17 mouse cellular contexts compared by ENCODE assay signal in genomic region chr4:122838416-122838815, GRCm38 (mm10). TPM values are rescaled to one million over a fixed set of nuclear protein-coding genes. Genes with fewer than 3 reads are reported as not detected.
A peak's percentile ranks its signal among the peaks of the same experiment; 100 is the strongest.
DNase-seq lines count a peak whose midpoint lies in the region; ATAC-seq and TF ChIP-seq lines count a peak whose summit lies in the region.
"Had no signal": no experiment of that assay in that cellular context is flagged by ENCODE, and none has a peak within 500 bp of the region (broad histone marks: within the 10 kb centered on the region; RNA-seq: fewer than 3 reads in every experiment).

No protein-coding gene starts in this region.

- ATAC-seq in heart, embryonic 15.5 days (replicated peaks; ENCODE audit: insufficient number of reproducible peaks, insufficient read depth, low FRiP score, low read depth) = no peak
- peak; percentile 83 for ATAC-seq in granulocyte monocyte progenitor cell, adult 5-6 weeks (replicated peaks; ENCODE audit: poor library complexity, severe bottlenecking)
- no peak for ATAC-seq in neural tube, embryonic 13.5 days (ENCODE audit: low read depth)
- no peak for ATAC-seq in midbrain, postnatal 0 days (ENCODE audit: low FRiP score)
- ATAC-seq: intestine, embryonic 15.5 days had no signal

- no peak overlapping the region for H3K9ac ChIP-seq in heart, embryonic 15.5 days
- no peak overlapping the region for H3K9ac ChIP-seq in neural tube, embryonic 13.5 days
- no peak overlapping the region for H3K9ac ChIP-seq in midbrain, postnatal 0 days (replicated peaks; ENCODE audit: low read length, poor library complexity, severe bottlenecking)
- H3K9ac ChIP-seq: heart, embryonic 13.5 days; intestine, embryonic 15.5 days; limb, embryonic 12.5 days had no signal

- no peak for DNase-seq in heart, adult 18-20 months
- DNase-seq in CD4-positive helper T cell, adult 2 months (ENCODE audit: low read depth, low spot score) = peak; percentile 44
- no peak for DNase-seq in ovary, postnatal 10 days (ENCODE audit: low spot score)
- DNase-seq in midbrain, postnatal 0 days (ENCODE audit: low spot score) = no peak
- DNase-seq in lung, postnatal 10 days = no peak
- DNase-seq: adrenal gland, postnatal 14 days; cerebellum, adult 11 months; kidney, postnatal 36 days; lung, postnatal 4 days; spleen, adult 18-20 months had no signal

- no peak for TF ChIP-seq CTCF in midbrain, postnatal 0 days (IDR thresholded peaks at IDR 0.05)

- H3K4me3 ChIP-seq in heart, embryonic 15.5 days = peak overlapping the region; percentile 5; the same call in 1 of the 2 replicates
- H3K4me3 ChIP-seq in neural tube, embryonic 13.5 days = no peak overlapping the region
- no peak overlapping the region for H3K4me3 ChIP-seq in midbrain, postnatal 0 days (ENCODE audit: low read depth, low read length)
- H3K4me3 ChIP-seq: forebrain, embryonic 10.5 days; heart, embryonic 13.5 days; intestine, embryonic 15.5 days; limb, embryonic 12.5 days had no signal

- H3K9me3 ChIP-seq in heart, embryonic 15.5 days (replicated peaks) = no peaks in the 10 kb centered on the region
- no peaks in the 10 kb centered on the region for H3K9me3 ChIP-seq in neural tube, embryonic 13.5 days
- no peaks in the 10 kb centered on the region for H3K9me3 ChIP-seq in midbrain, postnatal 0 days (ENCODE audit: low read length)
- H3K9me3 ChIP-seq: intestine, embryonic 15.5 days; limb, embryonic 12.5 days had no signal

- H3K4me2 ChIP-seq in heart, embryonic 15.5 days = no peak overlapping the region
- H3K4me2 ChIP-seq in neural tube, embryonic 13.5 days = peak overlapping the region; percentile 30; the same call in 1 of the 2 replicates
- no peak overlapping the region for H3K4me2 ChIP-seq in midbrain, postnatal 0 days (ENCODE audit: low read depth, low read length, poor library complexity, severe bottlenecking)
- H3K4me2 ChIP-seq: heart, embryonic 13.5 days; intestine, embryonic 15.5 days; limb, embryonic 12.5 days had no signal

- WGBS in heart, embryonic 15.5 days = 43% methylated on average over 1 of the region's 1 CpGs
- 38% methylated on average over 1 of the region's 1 CpGs for WGBS in neural tube, embryonic 13.5 days
- WGBS in midbrain, postnatal 0 days = 73% methylated on average over 1 of the region's 1 CpGs

- no peak overlapping the region for H3K27ac ChIP-seq in heart, embryonic 15.5 days
- H3K27ac ChIP-seq in neural tube, embryonic 13.5 days (replicated peaks) = no peak overlapping the region
- H3K27ac ChIP-seq in midbrain, postnatal 0 days (ENCODE audit: low read depth, low read length) = no peak overlapping the region
- H3K27ac ChIP-seq: forebrain, embryonic 10.5 days; heart, embryonic 13.5 days; intestine, embryonic 15.5 days; limb, embryonic 12.5 days had no signal

- H3K36me3 ChIP-seq in heart, embryonic 15.5 days = peaks cover 11% of the 10 kb centered on the region
- H3K36me3 ChIP-seq in neural tube, embryonic 13.5 days = peaks cover 22% of the 10 kb centered on the region
- peaks cover 14% of the 10 kb centered on the region; the same call in 1 of the 2 replicates for H3K36me3 ChIP-seq in midbrain, postnatal 0 days (ENCODE audit: insufficient read depth, low read length)
- H3K36me3 ChIP-seq: intestine, embryonic 15.5 days had no signal

- no peaks in the 10 kb centered on the region for H3K27me3 ChIP-seq in heart, embryonic 15.5 days
- no peaks in the 10 kb centered on the region for H3K27me3 ChIP-seq in neural tube, embryonic 13.5 days
- H3K27me3 ChIP-seq in midbrain, postnatal 0 days (ENCODE audit: insufficient read depth, low read length) = no peaks in the 10 kb centered on the region
- H3K27me3 ChIP-seq: heart, embryonic 13.5 days; intestine, embryonic 15.5 days; limb, embryonic 12.5 days had no signal

- H3K4me1 ChIP-seq in heart, embryonic 15.5 days (replicated peaks) = peaks cover 19% of the 10 kb centered on the region
- peaks cover 36% of the 10 kb centered on the region for H3K4me1 ChIP-seq in neural tube, embryonic 13.5 days (replicated peaks)
- H3K4me1 ChIP-seq in midbrain, postnatal 0 days (ENCODE audit: insufficient read depth, low read length) = peaks cover 6% of the 10 kb centered on the region; the same call in 1 of the 2 replicates

RNA-seq across cellular contexts. Expression of gene Ppt1, which starts 2.4 kb away (rescaled TPM):
- polyA plus RNA-seq in heart, embryonic 15.5 days (2015; fragmentation: Nextera tagmentation; extraction: Ambion mirVana) = 57.9 and 80.6 TPM in 2 replicates
- 10 to 100 TPM; 43.0 to 44.9 TPM for total RNA-seq in heart, adult 18-20 months (2021)
- total RNA-seq in granulocyte monocyte progenitor cell, adult 5-6 weeks (2014; fragmentation: Nextera tagmentation) = 59.3 and 67.4 TPM in 2 replicates
- 79.1 and 80.1 TPM in 2 replicates for total RNA-seq in granulocyte monocyte progenitor cell, adult 5-6 weeks (2017)
- 84.0 and 87.9 TPM in 2 replicates for polyA plus RNA-seq in neural tube, embryonic 13.5 days (2015; fragmentation: Nextera tagmentation; extraction: Ambion mirVana)
- 44.2 and 53.5 TPM in 2 replicates for total RNA-seq in midbrain, postnatal 0 days (2014; rRNA removed)
- 80.2 and 81.3 TPM in 2 replicates for polyA plus RNA-seq in midbrain, postnatal 0 days (2015; fragmentation: Nextera tagmentation; extraction: Ambion mirVana)

RNA-seq across cellular contexts. Expression of gene Cap1, which starts 47.4 kb away (rescaled TPM):
- 41.4 and 51.0 TPM in 2 replicates for polyA plus RNA-seq in heart, embryonic 15.5 days (2015; fragmentation: Nextera tagmentation; extraction: Ambion mirVana)
- 10 to 100 TPM; 46.3 to 52.7 TPM for total RNA-seq in heart, adult 18-20 months (2021)
- total RNA-seq in granulocyte monocyte progenitor cell, adult 5-6 weeks (2014; fragmentation: Nextera tagmentation) = 122 and 132 TPM in 2 replicates
- total RNA-seq in granulocyte monocyte progenitor cell, adult 5-6 weeks (2017) = 132 and 157 TPM in 2 replicates
- 69.2 and 75.5 TPM in 2 replicates for polyA plus RNA-seq in neural tube, embryonic 13.5 days (2015; fragmentation: Nextera tagmentation; extraction: Ambion mirVana)
- 145 and 157 TPM in 2 replicates for total RNA-seq in midbrain, postnatal 0 days (2014; rRNA removed)
- 58.9 and 60.9 TPM in 2 replicates for polyA plus RNA-seq in midbrain, postnatal 0 days (2015; fragmentation: Nextera tagmentation; extraction: Ambion mirVana)
